Mouse (Mus musculus) heart, adult 2 months (tissue): ENCODE data around the gene Rasgef1b. TPM values are rescaled to one million over a fixed set of nuclear protein-coding genes. Genes with fewer than 3 reads are reported as not detected.

Source experiments
- DNase-seq, 2 experiments: peaks; one replicate each; pipeline ENCODE4 v3.0.0; 2021
- H3K27ac ChIP-seq: fragments of 200-600 bp; 2 replicates; pipeline ENCODE4 v1.8.1; 2022
- H3K27me3 ChIP-seq: fragments of 200-500 bp; 2 replicates; pipeline ENCODE4 v1.6.1; 2012; ENCODE audit warnings: mild to moderate bottlenecking, low read length, inconsistent platforms, mixed read lengths; ENCODE audit not compliant: control insufficient read depth, insufficient read depth
- H3K36me3 ChIP-seq: fragments of 200-500 bp; 2 replicates; pipeline ENCODE4 v1.6.1; 2012; ENCODE audit warnings: low read length, inconsistent platforms; ENCODE audit not compliant: control insufficient read depth, insufficient read depth
- H3K4me1 ChIP-seq: fragments of 200-500 bp; 2 replicates; pipeline ENCODE4 v1.6.1; 2011; ENCODE audit warnings: low read length; ENCODE audit not compliant: control insufficient read depth, insufficient read depth
- H3K4me3 ChIP-seq: fragments of 200-600 bp; 2 replicates; pipeline ENCODE4 v1.8.1; 2022
- H3K79me2 ChIP-seq: fragments of 200-500 bp; replicated peaks from 2 replicates; pipeline ENCODE4 v1.6.1; 2012; ENCODE audit warnings: mild to moderate bottlenecking, inconsistent platforms, low read length, moderate library complexity, mixed read lengths; ENCODE audit not compliant: control insufficient read depth, insufficient read depth
- H3K9ac ChIP-seq: fragments of 200-500 bp; 2 replicates; pipeline ENCODE4 v1.6.1; 2012; ENCODE audit warnings: low read depth, mild to moderate bottlenecking, control low read depth, inconsistent platforms, low read length, mixed read lengths
- CTCF ChIP-seq: fragments of 200-600 bp; IDR thresholded peaks from 2 replicates; pipeline ENCODE4 v1.8.1; 2022; ENCODE audit warnings: antibody characterized with exemption, mild to moderate bottlenecking, moderate library complexity
- EP300 ChIP-seq: fragments of 200-500 bp; IDR thresholded peaks from 2 replicates; pipeline ENCODE4 v1.6.1; 2011; ENCODE audit warnings: low read depth, low read length, control low read depth; ENCODE audit not compliant: insufficient read depth
- POLR2A ChIP-seq: fragments of 200-500 bp; IDR thresholded peaks from 2 replicates; pipeline ENCODE4 v1.6.1; 2011; ENCODE audit warnings: mild to moderate bottlenecking, low read depth, low read length, control low read depth; ENCODE audit not compliant: insufficient read depth
- WGBS: fragments of 180-500 bp; shearing (Covaris S2); methylation state at CpG from one replicate; pipeline ENCODE4 v1.1.7; 2018; 5-methylcytosine and 5-hydroxymethylcytosine counted together
- intact Hi-C: fragments of 180-260 bp; cut with DNase I; formaldehyde crosslinking; loops from one replicate; pipeline ENCODE4 v1.15.1; 2025
- polyA plus RNA-seq: library from polyadenylated mRNA; depleted of rRNA; stranded (reverse); fragments of >200 nt; gene quantifications from 2 replicates; pipeline ENCODE4 v1.2.3, GENCODE M21; 2012
- total RNA-seq, 2 experiments: library from RNA; stranded (reverse); gene quantifications; 2 replicates each; pipeline ENCODE4 v1.2.3; 2021

The Rasgef1b gene
- total and polyA plus RNA-seq, 3 experiments: 4.3 to 17.7 (median 9.3) TPM

DNA sequence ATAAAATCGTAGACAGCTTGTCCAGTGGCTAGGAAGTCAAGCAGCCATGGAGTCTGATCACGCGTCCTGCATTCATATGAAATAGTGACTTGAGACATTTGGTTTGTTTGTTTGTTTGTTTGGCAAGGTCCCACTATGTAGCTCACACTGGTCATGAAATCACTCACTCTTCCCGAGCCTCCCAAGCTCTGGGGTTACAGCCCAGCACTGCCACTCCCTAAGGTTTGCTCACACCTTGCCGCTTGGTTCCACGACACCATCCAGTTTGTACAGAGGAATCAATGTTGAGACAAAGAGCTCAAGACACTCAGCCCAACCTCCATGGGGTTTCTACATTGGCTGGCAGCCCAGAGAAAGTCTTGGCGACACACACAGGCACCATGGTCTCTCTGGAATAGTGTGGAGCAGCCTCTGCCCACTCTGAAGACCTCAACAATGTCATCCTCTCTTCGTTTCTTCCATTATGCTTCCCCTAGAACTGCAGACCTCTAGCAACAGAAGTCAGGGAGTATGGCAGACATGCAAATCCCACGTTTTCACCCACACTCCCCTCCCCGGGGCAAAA is 436.5 kb downstream of the Rasgef1b start:
- Histone ChIP-seq H3K27me3 (no peaks in the 10 kb centered on the region), H3K4me1 (0 out of 2 replicates have a peak, but pooled peaks cover 1% of the 10 kb centered on the region), H3K9ac (no peak overlapping the region), H3K36me3 (no peaks in the 10 kb centered on the region), H3K4me3 (no peak overlapping the region), H3K27ac (no peak overlapping the region), H3K79me2 (no peaks in the 10 kb centered on the region)
- no peak for DNase-seq
- 78% methylated on average over 10 of the region's 10 CpGs for WGBS
- TF ChIP-seq EP300: no peak
- intact Hi-C loops: no loop called here

- TF ChIP-seq EP300: no peak
- TF ChIP-seq POLR2A: no peak
- no peak for TF ChIP-seq CTCF
- WGBS: 41% methylated on average over 12 of the region's 12 CpGs
These were observed 437.6 kb downstream of the Rasgef1b start for GRCm38 (mm10) chr5:99291084-99291830.

DNA sequence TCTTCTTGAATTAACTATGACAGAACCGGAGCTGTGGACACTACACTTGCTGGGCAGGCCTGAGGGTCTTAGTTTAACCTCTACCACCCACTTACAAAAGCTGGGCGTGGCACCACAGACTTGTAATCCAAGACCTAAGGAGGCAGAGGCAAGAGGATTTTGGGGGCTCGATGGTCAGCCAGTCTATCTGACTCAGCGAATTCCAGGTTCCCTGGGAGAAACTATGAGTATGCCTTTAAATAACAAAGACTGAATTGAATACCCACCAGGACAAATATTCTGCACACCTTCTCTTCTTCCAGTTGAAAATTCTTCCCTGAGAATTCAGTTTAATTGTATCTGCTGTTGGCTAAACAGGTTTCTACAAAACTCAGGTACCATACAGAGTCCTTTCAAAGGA is 440.6 kb downstream of the Rasgef1b start:
- intact Hi-C loops: no loop called here
- Histone ChIP-seq H3K4me3 (no peak overlapping the region), H3K36me3 (no peaks in the 10 kb centered on the region), H3K27ac (no peak overlapping the region), H3K27me3 (no peaks in the 10 kb centered on the region), H3K79me2 (no peaks in the 10 kb centered on the region), H3K9ac (no peak overlapping the region), H3K4me1 (0 out of 2 replicates have a peak, but pooled peaks cover 1% of the 10 kb centered on the region)
- no peak for DNase-seq
- no peak for TF ChIP-seq CTCF
- TF ChIP-seq EP300: no peak
- TF ChIP-seq POLR2A: no peak
- 92% methylated on average over 4 of the region's 4 CpGs for WGBS

More at GRCm38 (mm10) chr5:99291084-99291830, 437.6 kb downstream of the Rasgef1b start:
- H3K27ac ChIP-seq: no peak overlapping the region
- H3K4me1 ChIP-seq: 0 out of 2 replicates have a peak, but pooled peaks cover 1% of the 10 kb centered on the region
- H3K9ac ChIP-seq: no peak overlapping the region
- no peaks in the 10 kb centered on the region for H3K79me2 ChIP-seq
- no peak for DNase-seq
- intact Hi-C loops: no loop called here
- H3K36me3 ChIP-seq: no peaks in the 10 kb centered on the region
- H3K27me3 ChIP-seq: no peaks in the 10 kb centered on the region
- H3K4me3 ChIP-seq: no peak overlapping the region

- no peak for DNase-seq
- H3K9ac ChIP-seq: no peak overlapping the region
- no peak overlapping the region for H3K4me3 ChIP-seq
- intact Hi-C loops: no loop called here
- H3K4me1 ChIP-seq: 0 out of 2 replicates have a peak, but pooled peaks cover 1% of the 10 kb centered on the region
- no peak overlapping the region for H3K27ac ChIP-seq
- WGBS: 84% methylated on average over 6 of the region's 6 CpGs
- H3K27me3 ChIP-seq: no peaks in the 10 kb centered on the region
- no peak for TF ChIP-seq CTCF
- TF ChIP-seq POLR2A: no peak
- no peak for TF ChIP-seq EP300
- no peaks in the 10 kb centered on the region for H3K36me3 ChIP-seq
- no peaks in the 10 kb centered on the region for H3K79me2 ChIP-seq
These were observed 441.1 kb downstream of the Rasgef1b start for GRCm38 (mm10) chr5:99287647-99288185.

DNA sequence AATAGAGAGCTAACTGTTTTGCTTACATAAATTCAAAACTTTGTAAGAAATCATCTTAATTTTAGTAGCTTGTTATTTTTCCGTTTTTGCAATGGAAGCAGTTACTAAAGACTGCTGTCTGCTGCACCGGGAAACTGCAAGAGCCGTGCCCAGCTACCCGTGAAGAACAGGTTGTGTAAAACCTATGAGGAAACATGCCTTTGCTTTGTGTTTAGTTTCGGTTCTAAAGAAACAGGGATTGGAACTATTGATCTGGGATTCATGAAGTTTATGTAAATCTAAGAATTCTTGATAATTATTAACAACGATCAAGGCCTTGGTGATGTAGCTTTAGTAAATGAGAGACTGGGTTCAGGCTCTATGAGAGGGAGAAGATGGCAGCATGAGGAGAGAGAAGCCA is 442.3 kb downstream of the Rasgef1b start:
- DNase-seq: no peak
- Histone ChIP-seq H3K27me3 (no peaks in the 10 kb centered on the region), H3K4me1 (0 out of 2 replicates have a peak, but pooled peaks cover 1% of the 10 kb centered on the region), H3K4me3 (no peak overlapping the region), H3K27ac (no peak overlapping the region), H3K79me2 (no peaks in the 10 kb centered on the region), H3K36me3 (no peaks in the 10 kb centered on the region), H3K9ac (no peak overlapping the region)
- WGBS: 90% methylated on average over 6 of the region's 6 CpGs
- intact Hi-C loops: no loop called here
- TF ChIP-seq CTCF (no peak), POLR2A (no peak), EP300 (no peak)

- no peaks in the 10 kb centered on the region for H3K79me2 ChIP-seq
- TF ChIP-seq POLR2A: no peak
- no peak for TF ChIP-seq CTCF
- TF ChIP-seq EP300: no peak
- intact Hi-C loops: no loop called here
These were observed 442.8 kb downstream of the Rasgef1b start for GRCm38 (mm10) chr5:99286024-99286423.

More at GRCm38 (mm10) chr5:99286024-99286423, 442.8 kb downstream of the Rasgef1b start:
- WGBS: 88% methylated on average over 6 of the region's 6 CpGs
- Histone ChIP-seq H3K4me1 (0 out of 2 replicates have a peak, but pooled peaks cover under 1% of the 10 kb centered on the region), H3K9ac (no peak overlapping the region), H3K27me3 (no peaks in the 10 kb centered on the region), H3K27ac (no peak overlapping the region), H3K36me3 (no peaks in the 10 kb centered on the region), H3K4me3 (no peak overlapping the region)
- DNase-seq: no peak
